Mouse (Mus musculus) neutrophil, adult 83 days (primary cell): ENCODE measurements around the gene 6430550D23Rik. TPM values are rescaled to one million over a fixed set of nuclear protein-coding genes. Genes with fewer than 3 reads are reported as not detected.

ENCODE experiments used
- total RNA-seq, 2 experiments: library from RNA; stranded (reverse); gene quantifications; one replicate each; pipeline ENCODE4 v1.2.4; 2023

The 6430550D23Rik gene
- total RNA-seq = under 1 TPM; 0.42 to 0.55 TPM

DNA sequence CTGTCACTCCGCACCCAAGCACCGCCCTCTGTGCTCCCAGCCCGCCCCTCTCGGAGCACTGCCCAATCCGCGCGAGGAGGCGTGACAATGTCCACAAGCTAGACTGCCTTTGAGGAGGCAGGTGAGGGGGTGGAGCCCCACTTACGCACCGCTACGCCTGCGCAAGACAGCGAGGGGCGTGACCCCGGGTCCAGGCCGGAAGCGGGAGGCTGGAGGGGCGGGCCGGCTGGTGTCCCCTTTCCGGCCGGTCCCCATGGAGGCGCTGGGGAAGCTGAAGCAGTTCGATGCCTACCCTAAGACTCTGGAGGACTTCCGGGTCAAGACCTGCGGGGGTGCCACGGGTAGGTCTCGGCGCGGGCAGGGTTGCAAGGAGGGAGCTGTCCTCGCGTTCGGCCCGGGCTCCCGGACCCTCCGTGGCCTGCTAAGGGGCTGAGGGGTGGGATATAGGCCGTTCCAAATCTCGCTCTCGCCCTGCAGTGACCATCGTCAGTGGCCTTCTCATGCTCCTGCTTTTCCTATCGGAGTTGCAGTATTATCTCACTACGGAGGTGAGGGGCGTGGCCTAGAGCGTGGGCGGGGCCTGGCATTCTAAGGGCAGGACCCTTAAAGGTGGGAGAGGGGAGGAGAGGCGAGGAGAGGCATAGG, at the start of gene 6430550D23Rik, which contains the start of gene Ergic3:
Gene 6430550D23Rik (minus strand): TSS at position 90 of the 645 bp plus-strand sequence.
Gene Ergic3 (plus strand): TSS at position 158 of the 645 bp plus-strand sequence.

DNA sequence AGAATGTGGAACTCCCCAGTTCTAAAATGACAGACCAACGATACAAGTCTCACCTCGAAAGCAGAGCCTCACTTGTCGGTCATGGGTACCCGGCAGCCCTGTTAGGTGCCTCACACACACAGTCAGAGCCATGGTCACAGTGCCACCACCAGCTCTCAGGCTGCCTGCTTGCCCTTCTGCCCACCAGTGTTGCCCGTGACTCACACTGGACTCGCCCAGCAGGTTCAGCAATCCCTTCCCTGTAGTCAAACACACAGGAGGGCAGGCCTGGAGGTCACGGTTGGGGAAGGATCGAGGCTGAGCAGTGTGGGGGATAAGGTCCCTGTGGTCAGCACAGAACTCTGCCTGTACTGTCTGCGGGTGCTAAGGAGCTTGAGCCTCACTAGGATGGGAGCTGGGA, 45.0 kb upstream of the 6430550D23Rik start, which contains the start of gene Fer1l4:
Gene Fer1l4 (minus strand): TSS at position 132 of the 400 bp plus-strand sequence.

DNA sequence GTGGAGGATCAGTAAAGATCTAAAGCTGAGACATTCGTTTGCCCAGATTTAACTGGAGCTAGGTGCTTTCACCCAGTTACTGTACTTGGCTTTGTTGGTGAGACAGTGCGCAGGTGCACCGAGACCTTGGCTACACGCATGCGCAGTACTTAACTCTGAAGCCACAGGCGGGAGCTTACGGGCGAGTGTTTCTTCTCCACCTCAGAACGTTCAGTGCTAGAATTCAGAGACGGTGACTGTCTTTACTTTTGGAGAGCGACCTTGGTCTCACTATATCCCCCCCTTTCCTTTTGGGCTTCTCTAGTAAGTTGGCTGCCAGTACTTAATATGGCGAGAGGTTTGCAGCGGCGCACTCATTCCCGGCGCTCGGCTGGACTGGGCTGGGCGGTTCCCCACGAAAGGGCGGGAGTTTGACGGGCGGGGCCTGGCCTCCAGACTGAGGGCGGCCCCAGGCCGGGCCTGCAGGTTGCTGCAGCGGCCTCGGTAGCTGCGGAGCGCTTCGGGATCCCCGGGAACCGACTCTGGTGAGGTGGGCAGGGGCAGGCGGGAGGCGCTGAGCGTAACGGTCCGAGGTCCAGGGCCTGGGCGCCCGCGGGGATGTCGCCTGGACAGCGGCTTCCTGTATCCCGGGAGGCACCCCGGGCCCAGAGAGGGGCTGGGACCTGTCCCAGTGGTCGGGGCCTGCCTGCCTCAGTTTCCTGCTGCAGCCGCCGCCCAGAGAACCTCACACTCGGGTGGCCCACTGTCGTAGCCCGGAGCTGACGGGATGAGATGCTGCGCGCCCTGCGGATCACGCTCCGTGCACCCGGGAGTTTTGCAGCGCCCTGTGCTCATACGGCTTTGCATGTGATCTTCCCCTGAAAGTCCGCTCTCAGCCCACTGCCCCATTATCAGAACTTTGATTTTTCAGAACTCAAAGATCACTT, 51.4 kb downstream of the 6430550D23Rik start, which contains the start of gene Cep250:
Gene Cep250 (plus strand): TSS at position 325 of the 926 bp plus-strand sequence.

DNA sequence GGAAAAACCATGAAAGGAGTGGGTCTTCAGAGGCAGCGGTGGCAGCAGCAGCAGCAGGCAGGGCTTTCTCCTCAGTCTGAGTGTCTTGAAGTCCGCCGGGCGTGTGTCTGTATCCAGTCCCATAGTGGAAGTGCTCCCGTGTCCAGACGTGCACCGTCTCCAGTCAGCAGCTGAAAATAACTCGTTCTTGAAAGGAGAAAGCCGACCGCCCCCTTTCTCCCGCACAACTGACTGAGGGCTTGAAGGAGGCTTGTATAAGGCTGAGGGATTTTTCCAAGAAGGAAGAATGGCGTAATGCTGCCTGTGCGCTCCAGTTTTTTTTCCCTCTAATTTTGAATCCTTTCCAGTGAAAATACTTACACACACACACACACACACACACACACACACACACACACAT, 62.7 kb downstream of the 6430550D23Rik start, which contains the start of gene Gdf5:
Gene Gdf5 (minus strand): TSS at position 244 of the 400 bp plus-strand sequence.

DNA sequence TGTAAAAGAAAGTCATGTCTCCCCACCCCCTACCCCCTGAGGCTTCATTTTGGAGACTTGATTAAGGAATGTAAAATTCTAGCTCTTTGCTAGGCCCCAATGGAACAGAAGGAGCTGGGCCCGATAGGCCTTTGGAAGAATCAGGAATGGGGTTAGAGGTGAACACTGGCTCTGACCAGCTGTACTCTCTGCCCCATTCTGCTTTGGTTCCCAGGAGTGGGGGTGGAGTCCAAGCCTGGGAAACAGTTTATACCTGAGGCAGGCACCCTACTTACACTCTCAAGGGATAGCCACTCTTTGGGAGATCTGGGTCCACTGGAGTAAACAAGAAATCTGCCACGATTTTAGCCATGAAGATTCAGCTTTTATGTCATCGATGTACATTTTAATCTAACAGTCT, 67.1 kb downstream of the 6430550D23Rik start, which contains the start of gene Gm15557:
Gene Gm15557 (plus strand): TSS at position 48 of the 400 bp plus-strand sequence.

DNA sequence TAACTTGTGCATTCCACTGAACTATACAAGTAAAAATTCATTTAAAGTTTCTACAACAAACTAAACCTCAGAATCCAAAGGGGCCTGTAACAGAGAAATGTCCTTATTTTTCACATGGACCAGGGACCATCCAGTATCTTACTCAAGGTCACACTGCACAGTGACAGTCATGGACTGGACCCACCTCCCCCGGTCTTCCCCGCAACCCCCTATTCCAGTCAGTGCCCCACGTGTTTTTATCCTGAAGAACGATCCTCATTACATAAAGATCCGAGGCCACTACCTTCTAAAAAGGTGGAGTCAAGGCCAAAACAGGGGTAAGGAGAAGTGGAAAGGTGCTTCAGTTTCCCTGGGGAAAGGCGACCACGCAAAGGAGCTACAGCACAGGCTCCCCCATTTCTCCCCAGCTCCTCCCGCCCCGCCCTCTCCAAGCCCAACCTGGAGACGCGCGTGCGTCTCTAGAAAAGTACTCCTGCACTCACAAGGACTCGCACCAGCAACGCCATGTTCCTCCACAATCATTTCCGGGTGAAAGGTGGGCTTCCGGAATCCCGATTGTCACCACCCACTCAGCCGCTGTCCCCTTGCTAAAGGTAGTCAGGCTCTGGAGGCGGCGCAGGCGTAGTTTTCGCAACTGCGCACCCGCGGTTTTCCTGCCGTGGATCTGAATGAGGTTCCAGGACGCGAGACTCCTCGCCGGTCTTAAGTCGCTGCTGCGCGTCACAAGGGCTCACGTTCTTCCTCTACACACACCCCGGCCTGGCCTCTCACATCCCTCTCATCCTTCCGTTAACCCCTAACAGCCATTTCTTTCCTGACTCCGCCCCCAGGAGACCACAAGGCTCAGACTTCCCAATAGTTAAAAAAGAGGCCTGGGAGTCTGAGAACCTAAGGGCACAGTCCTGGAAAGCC, 78.0 kb downstream of the 6430550D23Rik start, which contains the start of gene Uqcc1:
Gene Uqcc1 (minus strand): TSS at position 780 of the 912 bp plus-strand sequence.

Other genes with a start within 250 kb of the 6430550D23Rik start
- gene Mmp24, start 232.6 kb downstream of the 6430550D23Rik start, total RNA-seq = not detected
- 10 to 100 TPM in 1 of 2 experiments, 1 to 10 TPM in 1; 7.0 to 10.7 TPM for gene BC029722, start 188.6 kb downstream of the 6430550D23Rik start, total RNA-seq
- 10 to 100 TPM; 79.8 to 91.0 TPM for gene Eif6, start 181.1 kb downstream of the 6430550D23Rik start, total RNA-seq
- not detected for gene Fam83c, start 173.1 kb downstream of the 6430550D23Rik start, total RNA-seq
- gene Uqcc1, start 77.7 kb downstream of the 6430550D23Rik start, total RNA-seq = 10 to 100 TPM; 13.0 to 17.1 TPM
- gene Gm15557, start 67.2 kb downstream of the 6430550D23Rik start, total RNA-seq = not detected
- gene Gdf5, start 62.6 kb downstream of the 6430550D23Rik start, total RNA-seq = not detected
- gene Cep250, start 51.5 kb downstream of the 6430550D23Rik start, total RNA-seq = 10 to 100 TPM; 58.0 to 65.1 TPM
- 10 to 100 TPM; 62.0 to 62.6 TPM for gene Ergic3, start 68 bp upstream of the 6430550D23Rik start, total RNA-seq
- gene Fer1l4, start 45.0 kb upstream of the 6430550D23Rik start, total RNA-seq = not detected
- gene Spag4, start 57.2 kb upstream of the 6430550D23Rik start, total RNA-seq = under 1 TPM; 0.33 to 0.42 TPM
- gene Cpne1, start 104.0 kb upstream of the 6430550D23Rik start, total RNA-seq = 10 to 100 TPM; 71.3 to 80.9 TPM
- 10 to 100 TPM; 26.7 to 30.4 TPM for gene Rbm12, start 104.0 kb upstream of the 6430550D23Rik start, total RNA-seq
- 10 to 100 TPM; 16.8 to 17.4 TPM for gene Gm28036, start 119.1 kb upstream of the 6430550D23Rik start, total RNA-seq
- gene Romo1, start 136.1 kb upstream of the 6430550D23Rik start, total RNA-seq = 10 to 100 TPM; 44.4 to 51.7 TPM
- gene Nfs1, start 136.2 kb upstream of the 6430550D23Rik start, total RNA-seq = 10 to 100 TPM; 16.4 to 19.5 TPM
- gene Rbm39, start 172.3 kb upstream of the 6430550D23Rik start, total RNA-seq = 1,000 to 10,000 TPM in 1 of 2 experiments, 100 to 1,000 TPM in 1; 884 to 1,046 TPM
- 10 to 100 TPM; 20.5 to 22.4 TPM for gene Phf20, start 188.5 kb upstream of the 6430550D23Rik start, total RNA-seq